Mouse (Mus musculus): ENCODE measurements around the gene B430306N03Rik. TPM values are rescaled to one million over a fixed set of nuclear protein-coding genes. Genes with fewer than 3 reads are reported as not detected.

The B430306N03Rik gene
- polyA plus RNA-seq, 1 experiment from 2014 or later = 0.06 TPM

DNA sequence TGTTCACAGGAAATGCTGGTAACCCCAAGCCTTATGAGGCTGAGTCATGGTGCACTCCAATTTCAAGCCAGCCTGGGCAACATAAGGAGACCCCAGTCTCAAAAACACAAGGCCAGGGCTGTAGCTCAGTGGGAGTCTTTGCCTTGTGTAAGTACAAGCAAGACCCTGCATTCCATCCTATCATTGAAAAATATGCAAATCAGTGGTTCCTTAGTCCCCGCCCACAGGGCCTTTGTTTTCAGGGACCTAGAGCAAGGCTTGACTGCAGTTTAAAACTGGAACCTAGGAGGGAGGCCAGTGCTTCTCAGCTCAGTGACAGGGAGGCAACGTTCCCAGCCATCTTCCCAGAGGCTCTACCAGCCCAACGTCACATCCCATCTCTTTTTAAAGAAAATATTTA, 7.3 kb downstream of the B430306N03Rik start:
- WGBS = 73% methylated on average over 3 of the region's 3 CpGs

DNA sequence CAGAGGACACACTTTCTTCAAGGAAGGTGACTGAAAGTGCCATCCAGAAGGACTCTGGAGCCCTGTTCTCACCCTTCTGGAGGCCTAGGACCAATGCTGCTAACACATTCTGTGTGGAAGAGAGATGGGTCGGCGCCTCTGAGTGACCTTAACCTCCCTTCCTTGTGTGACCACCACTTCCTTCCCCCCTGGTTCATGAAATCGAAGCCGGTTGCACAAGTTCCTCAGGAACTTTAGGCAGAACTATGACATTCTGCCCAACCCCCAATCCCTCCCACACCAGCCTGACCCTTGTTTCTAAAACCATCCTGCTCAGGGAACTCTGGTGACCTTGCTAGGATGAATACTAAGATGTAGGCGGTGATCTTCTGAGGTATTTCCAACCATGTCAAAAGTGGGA, 8.3 kb downstream of the B430306N03Rik start:
- Histone ChIP-seq H3K36me3 (no peaks in the 10 kb centered on the region), H3K4me3 (no peak overlapping the region), H3K27me3 (ENCODE audit: low read depth, poor library complexity, severe bottlenecking) (no peaks in the 10 kb centered on the region), H3K9me3 (replicated peaks) (no peaks in the 10 kb centered on the region), H3K4me1 (no peaks in the 10 kb centered on the region; the same call in 1 of the 2 replicates), H3K27ac (replicated peaks) (no peak overlapping the region)
- WGBS = 90% methylated on average over 5 of the region's 5 CpGs
- no peak for DNase-seq (ENCODE audit: low spot score)

More for the DNA sequence above, 7.3 kb downstream of the B430306N03Rik start:
- H3K27ac ChIP-seq (replicated peaks) = no peak overlapping the region
- H3K4me3 ChIP-seq = no peak overlapping the region
- no peaks in the 10 kb centered on the region for H3K36me3 ChIP-seq
- no peak for DNase-seq (ENCODE audit: low spot score)
- no peaks in the 10 kb centered on the region; the same call in 1 of the 2 replicates for H3K4me1 ChIP-seq
- no peaks in the 10 kb centered on the region for H3K9me3 ChIP-seq (replicated peaks)
- no peaks in the 10 kb centered on the region for H3K27me3 ChIP-seq (ENCODE audit: low read depth, poor library complexity, severe bottlenecking)

DNA sequence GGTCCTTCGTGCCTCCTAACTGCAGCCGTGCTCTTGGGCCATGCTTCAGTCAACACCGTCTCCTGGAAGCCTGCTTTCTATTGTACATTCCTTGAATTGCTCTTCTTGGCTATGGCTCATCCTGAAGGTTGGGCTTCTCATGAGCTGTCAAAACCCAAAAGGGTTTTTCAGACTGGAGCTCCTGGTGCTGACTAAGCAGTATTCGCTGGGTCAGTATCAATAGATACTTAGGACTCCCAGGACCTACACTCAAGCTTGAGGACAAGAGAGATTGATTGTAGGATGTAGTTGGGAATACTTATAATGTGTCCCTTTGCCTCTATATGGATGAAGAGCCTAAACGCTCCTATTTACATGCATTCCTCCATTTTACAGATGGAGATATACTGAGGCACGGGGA, 9.2 kb downstream of the B430306N03Rik start:
- H3K4me1 ChIP-seq = no peaks in the 10 kb centered on the region; the same call in 1 of the 2 replicates
- no peak overlapping the region for H3K4me3 ChIP-seq
- no peaks in the 10 kb centered on the region for H3K27me3 ChIP-seq (ENCODE audit: low read depth, poor library complexity, severe bottlenecking)
- no peak for DNase-seq (ENCODE audit: low spot score)
- 91% methylated on average over 6 of the region's 6 CpGs for WGBS
- H3K27ac ChIP-seq (replicated peaks) = no peak overlapping the region
- no peaks in the 10 kb centered on the region for H3K36me3 ChIP-seq
- no peaks in the 10 kb centered on the region for H3K9me3 ChIP-seq (replicated peaks)

DNA sequence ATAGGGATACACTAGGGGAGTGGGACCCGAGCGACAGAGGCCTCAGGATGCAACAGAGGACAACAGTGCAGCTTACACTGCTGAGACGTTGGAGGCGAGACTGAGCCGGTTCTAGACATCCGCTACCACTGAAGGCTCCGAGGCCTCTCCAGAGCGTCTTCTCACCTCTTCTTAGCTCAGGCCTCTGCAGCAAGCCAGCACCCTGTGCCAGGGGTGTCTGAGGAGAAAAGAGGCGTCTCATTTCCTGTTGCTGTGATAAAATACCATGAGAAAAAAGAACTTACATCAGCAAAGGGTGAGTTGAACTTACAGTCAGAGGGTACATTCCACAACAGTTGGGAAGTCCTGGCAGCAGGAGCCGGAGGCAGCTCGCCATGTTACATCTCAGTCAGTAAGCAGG, 9.7 kb downstream of the B430306N03Rik start:
- Histone ChIP-seq H3K27me3 (ENCODE audit: low read depth, poor library complexity, severe bottlenecking) (no peaks in the 10 kb centered on the region), H3K27ac (replicated peaks) (no peak overlapping the region), H3K4me3 (no peak overlapping the region), H3K36me3 (no peaks in the 10 kb centered on the region), H3K9me3 (replicated peaks) (no peaks in the 10 kb centered on the region), H3K4me1 (no peaks in the 10 kb centered on the region; the same call in 1 of the 2 replicates)
- no peak for DNase-seq (ENCODE audit: low spot score)
- WGBS = 92% methylated on average over 11 of the region's 11 CpGs

DNA sequence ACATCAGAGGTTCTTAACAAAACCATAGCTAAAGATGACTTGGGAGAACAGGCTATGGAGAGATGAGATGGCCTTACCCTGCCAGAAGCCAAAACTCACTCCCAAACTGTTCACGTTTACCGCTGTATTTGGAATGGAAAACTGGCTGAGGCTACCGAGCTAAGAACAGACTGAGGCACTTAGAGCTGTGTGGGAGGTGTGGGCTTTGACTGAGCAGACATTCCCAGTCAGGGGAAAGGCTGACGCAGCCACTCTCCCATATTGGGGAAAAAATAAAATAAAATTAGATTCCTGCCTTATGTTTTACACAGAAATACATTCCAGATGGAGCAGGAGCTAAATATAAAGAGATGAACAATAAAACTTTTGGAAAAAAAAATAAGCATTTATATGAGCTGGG, 10.7 kb downstream of the B430306N03Rik start:
- no peak overlapping the region for H3K27ac ChIP-seq (replicated peaks)
- H3K4me1 ChIP-seq = no peaks in the 10 kb centered on the region; the same call in 1 of the 2 replicates
- H3K9me3 ChIP-seq (replicated peaks) = no peaks in the 10 kb centered on the region
- H3K36me3 ChIP-seq = no peaks in the 10 kb centered on the region
- no peaks in the 10 kb centered on the region for H3K27me3 ChIP-seq (ENCODE audit: low read depth, poor library complexity, severe bottlenecking)
- H3K4me3 ChIP-seq = no peak overlapping the region
- no peak for DNase-seq (ENCODE audit: low spot score)
- 89% methylated on average over 4 of the region's 4 CpGs for WGBS

DNA sequence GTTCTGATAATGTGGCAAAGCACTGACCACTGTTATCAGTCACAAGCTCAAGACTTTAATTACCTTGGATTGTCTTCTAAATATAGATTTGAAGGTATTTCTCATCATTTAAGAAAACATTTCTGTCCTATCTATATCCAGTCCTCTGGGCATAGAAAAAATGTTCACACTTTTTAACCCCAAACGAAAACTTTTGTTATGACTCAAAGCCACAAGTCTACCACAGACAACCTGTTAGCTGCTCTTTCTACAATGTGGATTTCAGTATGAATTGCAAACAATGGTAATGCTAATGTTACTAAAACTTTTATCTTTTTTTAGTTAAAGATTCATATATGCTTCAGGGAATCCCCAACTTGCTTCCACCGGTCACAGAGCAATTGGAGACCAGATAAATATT, 16.6 kb downstream of the B430306N03Rik start:
- H3K4me3 ChIP-seq = no peak overlapping the region
- no peaks in the 10 kb centered on the region for H3K27me3 ChIP-seq (ENCODE audit: low read depth, poor library complexity, severe bottlenecking)
- no peak for DNase-seq (ENCODE audit: low spot score)
- H3K36me3 ChIP-seq = no peaks in the 10 kb centered on the region
- WGBS = 94% methylated on average over 2 of the region's 2 CpGs
- no peaks in the 10 kb centered on the region for H3K9me3 ChIP-seq (replicated peaks)
- no peaks in the 10 kb centered on the region; the same call in 1 of the 2 replicates for H3K4me1 ChIP-seq
- no peak overlapping the region for H3K27ac ChIP-seq (replicated peaks)

DNA sequence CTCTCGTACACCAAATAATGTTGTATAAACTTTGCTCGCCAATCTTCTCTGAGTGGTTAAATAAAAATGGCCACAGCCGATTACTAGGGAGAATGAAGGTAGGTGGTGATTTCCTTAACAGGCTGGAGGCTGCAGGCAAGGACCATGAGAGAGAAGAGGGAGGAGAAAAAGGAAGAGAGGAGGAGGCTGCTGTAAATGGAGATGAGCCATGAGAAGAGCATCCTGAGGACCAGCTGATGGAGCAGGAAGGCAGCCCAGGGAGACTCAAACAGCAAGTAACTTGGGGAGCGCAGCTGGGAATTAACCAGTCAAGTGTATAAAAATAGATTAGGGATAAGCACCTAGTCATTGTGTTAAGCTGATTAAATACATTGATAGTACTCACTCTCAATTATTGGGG, 18.2 kb downstream of the B430306N03Rik start:
- H3K27me3 ChIP-seq (ENCODE audit: low read depth, poor library complexity, severe bottlenecking) = no peaks in the 10 kb centered on the region
- H3K27ac ChIP-seq (replicated peaks) = no peak overlapping the region
- DNase-seq (ENCODE audit: low spot score) = no peak
- H3K4me3 ChIP-seq = no peak overlapping the region
- H3K4me1 ChIP-seq = no peaks in the 10 kb centered on the region
- H3K9me3 ChIP-seq (replicated peaks) = no peaks in the 10 kb centered on the region
- no peaks in the 10 kb centered on the region for H3K36me3 ChIP-seq
- 85% methylated on average over 4 of the region's 4 CpGs for WGBS

DNA sequence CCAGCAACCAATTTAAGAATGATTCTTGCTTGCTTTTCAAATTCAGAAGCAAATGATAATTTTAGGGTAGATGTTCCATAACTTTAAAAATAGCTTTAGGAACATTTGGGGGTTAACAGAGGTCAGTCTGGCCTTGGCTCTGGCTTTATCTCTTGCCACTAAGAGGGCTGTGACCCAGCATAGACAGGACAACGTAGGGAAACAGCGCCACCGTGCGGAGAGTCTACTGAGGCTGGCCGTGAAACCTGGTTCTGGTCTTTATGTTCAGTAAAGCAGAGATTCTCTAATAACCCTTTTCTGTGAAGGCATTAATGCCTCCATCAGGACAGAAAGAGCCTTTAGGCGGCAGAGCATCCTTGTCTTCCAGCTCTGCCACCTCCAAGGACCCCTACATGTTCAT, 20.9 kb downstream of the B430306N03Rik start:
- H3K4me3 ChIP-seq = no peak overlapping the region
- H3K9me3 ChIP-seq (replicated peaks) = no peaks in the 10 kb centered on the region
- under 1% methylated on average over 6 of the region's 6 CpGs for WGBS
- H3K4me1 ChIP-seq = no peaks in the 10 kb centered on the region
- DNase-seq (ENCODE audit: low spot score) = peak; percentile 80
- H3K27me3 ChIP-seq (ENCODE audit: low read depth, poor library complexity, severe bottlenecking) = no peaks in the 10 kb centered on the region
- no peak overlapping the region for H3K27ac ChIP-seq (replicated peaks)
- no peaks in the 10 kb centered on the region for H3K36me3 ChIP-seq

DNA sequence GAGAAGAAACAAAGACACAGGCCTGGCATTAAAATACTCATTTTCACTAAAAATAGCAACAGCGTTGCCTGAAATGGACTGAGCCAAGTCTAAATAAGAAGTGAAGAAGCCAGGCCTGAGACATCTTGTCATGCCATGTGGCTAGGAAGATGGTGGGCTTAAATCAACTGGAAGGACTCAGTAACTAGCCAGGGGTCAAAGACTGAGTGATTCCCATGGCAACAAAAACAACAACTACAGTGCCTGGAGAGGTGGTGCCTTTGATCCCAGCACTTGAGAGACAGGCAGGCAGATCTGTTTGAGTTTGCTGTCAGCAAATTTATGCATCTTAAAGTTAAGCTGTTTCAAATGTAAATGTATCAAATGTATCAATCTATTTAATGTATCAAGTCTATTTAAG, 24.3 kb downstream of the B430306N03Rik start:
- no peak overlapping the region for H3K27ac ChIP-seq (replicated peaks)
- no peak overlapping the region for H3K4me3 ChIP-seq
- no peaks in the 10 kb centered on the region for H3K4me1 ChIP-seq
- no peak for DNase-seq (ENCODE audit: low spot score)
- 91% methylated on average over 1 of the region's 1 CpGs for WGBS
- no peaks in the 10 kb centered on the region for H3K9me3 ChIP-seq (replicated peaks)
- no peaks in the 10 kb centered on the region for H3K27me3 ChIP-seq (ENCODE audit: low read depth, poor library complexity, severe bottlenecking)
- no peaks in the 10 kb centered on the region for H3K36me3 ChIP-seq

DNA sequence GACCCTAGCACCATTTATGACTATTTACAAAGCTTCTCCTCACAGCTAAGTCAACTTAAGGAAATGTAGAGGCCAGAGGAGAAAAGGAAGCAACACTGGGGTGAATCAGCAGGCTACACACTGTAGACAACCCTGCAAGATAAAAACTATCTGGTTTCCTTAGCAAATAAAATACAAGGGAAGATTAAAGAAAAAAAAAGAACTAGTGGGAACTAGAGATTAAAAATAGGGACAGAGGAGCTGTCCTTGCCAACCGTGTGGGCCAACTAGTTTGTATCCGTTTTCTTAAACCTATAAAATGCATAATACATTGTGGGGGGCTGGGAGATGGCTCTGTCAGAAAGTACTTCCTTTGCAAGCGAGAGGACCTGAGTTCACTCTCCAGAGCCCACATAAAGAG, 26.0 kb downstream of the B430306N03Rik start:
- no peaks in the 10 kb centered on the region for H3K9me3 ChIP-seq (replicated peaks)
- DNase-seq (ENCODE audit: low spot score) = no peak
- no peaks in the 10 kb centered on the region for H3K27me3 ChIP-seq (ENCODE audit: low read depth, poor library complexity, severe bottlenecking)
- no peak overlapping the region for H3K27ac ChIP-seq (replicated peaks)
- no peaks in the 10 kb centered on the region for H3K36me3 ChIP-seq
- WGBS = 85% methylated on average over 3 of the region's 3 CpGs
- H3K4me1 ChIP-seq = no peaks in the 10 kb centered on the region
- no peak overlapping the region for H3K4me3 ChIP-seq

DNA sequence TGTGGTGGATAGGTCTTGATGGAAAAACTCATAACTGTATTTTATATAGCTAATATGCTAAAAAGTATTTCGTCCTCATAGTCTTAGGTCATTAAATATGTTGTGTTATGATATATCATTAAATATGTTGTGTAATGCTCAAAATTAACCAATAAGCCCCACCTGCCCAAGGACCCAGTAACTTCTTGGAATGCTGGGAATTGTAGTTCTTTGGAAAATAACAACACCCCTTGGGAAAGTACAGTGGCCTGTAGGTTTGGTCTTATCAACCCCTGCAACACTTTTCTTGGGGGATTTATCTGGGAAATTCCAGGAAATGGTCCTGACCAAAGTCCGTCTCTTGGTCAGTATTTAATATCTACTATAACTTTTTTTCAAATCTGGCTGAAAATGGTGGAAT, 27.1 kb downstream of the B430306N03Rik start:
- no peaks in the 10 kb centered on the region for H3K36me3 ChIP-seq
- WGBS = 84% methylated on average over 2 of the region's 2 CpGs
- H3K27me3 ChIP-seq (ENCODE audit: low read depth, poor library complexity, severe bottlenecking) = no peaks in the 10 kb centered on the region
- H3K9me3 ChIP-seq (replicated peaks) = no peaks in the 10 kb centered on the region
- no peak overlapping the region for H3K27ac ChIP-seq (replicated peaks)
- no peak overlapping the region for H3K4me3 ChIP-seq
- H3K4me1 ChIP-seq = no peaks in the 10 kb centered on the region
- DNase-seq (ENCODE audit: low spot score) = no peak

DNA sequence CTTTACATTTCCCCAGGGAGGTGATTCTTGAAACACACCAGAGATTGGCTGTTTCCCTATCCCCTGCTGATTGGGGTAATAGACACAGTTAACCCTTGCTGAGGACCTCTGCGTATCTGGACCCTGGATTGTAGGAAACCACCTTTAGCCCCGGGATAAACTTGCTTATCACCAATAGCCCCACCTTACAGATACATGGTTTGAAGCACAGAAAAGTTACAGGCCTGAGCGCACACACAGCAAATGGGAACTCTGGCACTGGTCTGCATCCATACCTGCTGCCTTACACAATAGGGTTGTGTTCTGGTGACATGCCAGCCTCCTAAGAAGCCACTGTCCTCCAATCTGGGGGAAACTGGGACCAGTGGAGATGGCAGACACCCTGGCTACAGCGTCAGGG, 29.9 kb downstream of the B430306N03Rik start:
- no peak overlapping the region for H3K4me3 ChIP-seq

DNA sequence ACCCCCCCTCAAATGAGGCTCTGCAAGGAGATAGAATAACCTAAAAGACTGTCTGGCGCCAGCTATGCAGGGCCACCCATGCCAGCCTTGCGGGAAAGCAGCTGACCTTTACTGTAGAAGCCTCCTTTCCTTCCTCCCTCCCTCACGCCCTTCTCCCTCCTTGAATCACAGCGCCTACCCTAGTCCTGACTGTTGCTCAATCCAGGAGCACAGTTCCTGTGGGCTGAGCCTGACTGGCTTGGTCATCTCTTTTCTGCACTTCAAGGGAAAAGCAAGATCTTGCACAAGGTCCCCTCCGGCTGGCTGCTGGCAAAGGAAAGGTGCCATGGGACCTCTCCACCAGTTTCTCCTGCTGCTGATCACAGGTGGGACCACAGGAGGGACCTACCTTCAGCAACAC, 30.3 kb downstream of the B430306N03Rik start, which contains the start of gene Trem2:
Gene Trem2 (plus strand): TSS at position 171 of the 400 bp plus-strand sequence.
- Histone ChIP-seq H3K27ac (replicated peaks) (no peak within 1 kb of the TSS), H3K36me3 (no peaks in the 10 kb centered on the region), H3K4me3 (no peak within 1 kb of the TSS), H3K9me3 (replicated peaks) (no peaks in the 10 kb centered on the region), H3K27me3 (ENCODE audit: low read depth, poor library complexity, severe bottlenecking) (no peaks in the 10 kb centered on the region), H3K4me1 (no peaks in the 10 kb centered on the region)
- WGBS = 77% methylated on average over 5 of the region's 5 CpGs
- no peak for DNase-seq (ENCODE audit: low spot score)

More for the DNA sequence above, 29.9 kb downstream of the B430306N03Rik start:
- H3K27me3 ChIP-seq (ENCODE audit: low read depth, poor library complexity, severe bottlenecking) = no peaks in the 10 kb centered on the region
- no peaks in the 10 kb centered on the region for H3K36me3 ChIP-seq
- DNase-seq (ENCODE audit: low spot score) = no peak
- H3K27ac ChIP-seq (replicated peaks) = no peak overlapping the region
- WGBS = 89% methylated on average over 4 of the region's 4 CpGs
- no peaks in the 10 kb centered on the region for H3K4me1 ChIP-seq
- no peaks in the 10 kb centered on the region for H3K9me3 ChIP-seq (replicated peaks)

DNA sequence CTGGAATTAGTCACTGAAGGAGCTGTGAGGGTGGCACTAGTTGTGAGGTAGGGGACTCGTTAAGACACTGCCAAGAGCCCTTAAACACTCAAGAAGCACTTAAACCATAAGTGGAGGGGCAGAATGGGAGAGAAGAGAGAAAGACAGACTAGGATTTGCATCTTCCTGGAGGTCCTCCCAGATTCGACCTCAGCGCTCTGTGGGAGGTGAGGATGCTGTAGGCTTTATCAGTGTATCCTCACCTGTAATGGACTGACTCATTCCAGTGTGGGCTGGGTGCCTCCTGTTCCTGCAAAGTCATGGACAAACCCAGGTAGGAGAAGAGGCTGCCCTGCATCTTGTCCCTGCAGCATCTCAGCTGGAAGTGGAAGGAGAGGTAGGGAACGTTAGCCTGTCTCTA, 30.9 kb downstream of the B430306N03Rik start:
- H3K4me3 ChIP-seq = no peak overlapping the region
- no peaks in the 10 kb centered on the region for H3K9me3 ChIP-seq (replicated peaks)
- no peak for DNase-seq (ENCODE audit: low spot score)
- H3K27me3 ChIP-seq (ENCODE audit: low read depth, poor library complexity, severe bottlenecking) = no peaks in the 10 kb centered on the region
- WGBS = 78% methylated on average over 4 of the region's 4 CpGs
- H3K27ac ChIP-seq (replicated peaks) = no peak overlapping the region
- H3K36me3 ChIP-seq = no peaks in the 10 kb centered on the region
- H3K4me1 ChIP-seq = no peaks in the 10 kb centered on the region

Measured in midbrain, embryonic 10.5 days (tissue).